Mouse (Mus musculus): Measurements from ENCODE around the gene Hoxa2. TPM values are rescaled to one million over a fixed set of nuclear protein-coding genes. Genes with fewer than 3 reads are reported as not detected.

Gene Hoxa2
- polyA plus RNA-seq, 1 experiment from 2014 or later: 68.1 TPM

DNA sequence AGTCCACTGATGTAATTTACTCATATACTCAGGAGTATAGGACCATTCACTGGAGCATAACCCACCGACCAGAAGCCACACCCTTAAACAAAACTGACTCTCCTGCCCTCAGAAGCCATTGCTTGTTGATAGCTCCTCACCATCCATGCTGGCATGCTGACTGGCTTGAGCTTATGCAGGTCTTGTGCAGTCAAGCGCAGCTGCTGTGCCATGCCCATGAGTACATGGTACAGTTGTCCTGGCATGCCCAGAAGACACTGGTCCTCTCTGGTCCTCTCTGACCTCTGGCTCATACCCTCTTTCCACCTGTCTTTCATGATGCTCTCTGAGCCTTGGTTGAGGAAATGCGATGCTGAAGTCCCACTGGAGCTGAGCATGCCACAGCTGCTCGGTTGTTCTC, 41.0 kb downstream of the Hoxa2 start:
- no peaks in the 10 kb centered on the region for H3K9me3 ChIP-seq (ENCODE audit: control insufficient read depth, low read length)
- no peaks in the 10 kb centered on the region for H3K36me3 ChIP-seq (ENCODE audit: control insufficient read depth, insufficient read depth, low read length)
- DNase-seq (ENCODE audit: low spot score) (no peak), ATAC-seq (ENCODE audit: low FRiP score) (no peak)
- H3K9ac ChIP-seq (ENCODE audit: low read depth, low read length): no peak overlapping the region
- no peak overlapping the region for H3K4me2 ChIP-seq (replicated peaks; ENCODE audit: low read depth, low read length)
- no peak overlapping the region for H3K4me3 ChIP-seq (ENCODE audit: low read depth, low read length)
- H3K4me1 ChIP-seq (replicated peaks; ENCODE audit: control insufficient read depth, insufficient read depth, low read length): no peaks in the 10 kb centered on the region
- no peak overlapping the region for H3K27ac ChIP-seq (ENCODE audit: low read depth, low read length)
- H3K27me3 ChIP-seq (ENCODE audit: control insufficient read depth, insufficient read depth, low read length): no peaks in the 10 kb centered on the region
- 88% methylated on average over 4 of the region's 4 CpGs for WGBS

- no peak overlapping the region for H3K9ac ChIP-seq (ENCODE audit: low read depth, low read length)
- no peaks in the 10 kb centered on the region for H3K9me3 ChIP-seq (ENCODE audit: control insufficient read depth, low read length)
- H3K4me1 ChIP-seq (replicated peaks; ENCODE audit: control insufficient read depth, insufficient read depth, low read length): no peaks in the 10 kb centered on the region
- H3K4me2 ChIP-seq (replicated peaks; ENCODE audit: low read depth, low read length): no peak overlapping the region
- no peak overlapping the region for H3K27ac ChIP-seq (ENCODE audit: low read depth, low read length)
- ATAC-seq (ENCODE audit: low FRiP score) (no peak), DNase-seq (ENCODE audit: low spot score) (no peak)
- H3K4me3 ChIP-seq (ENCODE audit: low read depth, low read length): no peak overlapping the region
- no peaks in the 10 kb centered on the region for H3K36me3 ChIP-seq (ENCODE audit: control insufficient read depth, insufficient read depth, low read length)
- 65% methylated on average over 3 of the region's 3 CpGs for WGBS
- H3K27me3 ChIP-seq (ENCODE audit: control insufficient read depth, insufficient read depth, low read length): no peaks in the 10 kb centered on the region
Measured at GRCm38 (mm10) chr6:52121173-52121572, 43.5 kb downstream of the Hoxa2 start.

DNA sequence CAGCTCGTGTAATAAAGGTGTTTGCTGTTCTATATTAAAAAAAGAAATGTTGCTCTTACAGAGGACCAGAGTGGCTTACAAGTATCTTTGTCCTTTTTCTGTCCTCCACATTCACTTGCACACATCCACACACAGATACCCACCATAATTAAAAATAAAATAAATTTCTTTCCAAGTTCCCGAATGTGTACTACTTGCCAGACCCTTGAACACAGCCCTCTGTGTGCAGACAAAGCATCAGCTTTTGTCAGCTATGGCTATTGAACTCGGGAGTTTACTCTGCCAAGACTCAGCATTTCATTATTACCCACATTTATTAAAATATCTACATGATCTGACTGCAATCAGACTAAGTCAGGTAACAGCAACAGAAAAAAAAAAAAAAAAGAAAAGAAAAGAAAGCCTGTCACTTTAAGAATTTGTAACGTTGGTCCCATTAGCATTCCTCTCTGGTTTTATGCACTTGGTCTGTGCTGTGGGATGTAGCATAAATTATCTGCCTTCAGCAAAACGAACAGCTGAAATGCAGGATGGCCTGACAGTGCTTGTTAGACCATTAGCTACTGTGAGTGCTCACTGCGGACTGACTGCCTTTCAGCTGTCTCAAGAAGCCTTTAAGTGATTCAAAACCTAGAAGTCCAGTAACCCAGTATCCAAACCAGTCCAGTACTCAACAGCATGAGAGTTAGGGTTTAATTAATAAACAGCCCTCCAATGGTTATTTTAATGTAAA, 45.6 kb downstream of the Hoxa2 start:
- Histone ChIP-seq H3K4me2 (replicated peaks; ENCODE audit: low read depth, low read length) (no peak overlapping the region), H3K27me3 (ENCODE audit: control insufficient read depth, insufficient read depth, low read length) (no peaks in the 10 kb centered on the region), H3K36me3 (ENCODE audit: control insufficient read depth, insufficient read depth, low read length) (no peaks in the 10 kb centered on the region), H3K27ac (ENCODE audit: low read depth, low read length) (no peak overlapping the region), H3K9me3 (ENCODE audit: control insufficient read depth, low read length) (no peaks in the 10 kb centered on the region), H3K9ac (ENCODE audit: low read depth, low read length) (no peak overlapping the region), H3K4me3 (ENCODE audit: low read depth, low read length) (no peak overlapping the region), H3K4me1 (replicated peaks; ENCODE audit: control insufficient read depth, insufficient read depth, low read length) (no peaks in the 10 kb centered on the region)
- ATAC-seq (ENCODE audit: low FRiP score) (peak; percentile 84), DNase-seq (ENCODE audit: low spot score) (peak; percentile 49)
- WGBS: 28% methylated on average over 6 of the region's 6 CpGs

DNA sequence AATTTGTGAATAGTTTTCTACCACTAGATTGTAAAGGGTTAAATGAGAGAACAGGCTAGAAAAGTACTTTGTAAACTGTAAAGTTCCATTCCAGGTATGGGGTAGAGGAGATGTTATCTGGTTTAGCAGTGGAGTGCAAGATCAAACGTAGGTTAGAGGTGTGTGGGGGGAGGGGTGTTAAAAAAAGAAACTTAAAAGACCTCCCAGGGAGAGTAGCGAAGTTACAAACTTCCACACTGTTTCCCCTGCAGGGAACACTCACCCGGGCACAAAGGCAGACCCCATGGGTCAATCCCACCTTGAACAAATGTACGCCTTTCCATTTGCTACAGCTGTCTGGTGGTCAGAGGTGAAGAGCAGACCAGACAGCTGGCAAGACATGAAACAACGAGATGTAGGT, 48.7 kb downstream of the Hoxa2 start:
- 9% methylated on average over 5 of the region's 5 CpGs for WGBS
- H3K36me3 ChIP-seq (ENCODE audit: control insufficient read depth, insufficient read depth, low read length): no peaks in the 10 kb centered on the region
- no peak for DNase-seq (ENCODE audit: low spot score)

More for the DNA sequence above, 48.7 kb downstream of the Hoxa2 start:
- H3K9me3 ChIP-seq (ENCODE audit: control insufficient read depth, low read length): no peaks in the 10 kb centered on the region
- H3K9ac ChIP-seq (ENCODE audit: low read depth, low read length): no peak overlapping the region
- no peaks in the 10 kb centered on the region for H3K27me3 ChIP-seq (ENCODE audit: control insufficient read depth, insufficient read depth, low read length)
- H3K4me1 ChIP-seq (replicated peaks; ENCODE audit: control insufficient read depth, insufficient read depth, low read length): no peaks in the 10 kb centered on the region
- no peak overlapping the region for H3K4me3 ChIP-seq (ENCODE audit: low read depth, low read length)
- H3K27ac ChIP-seq (ENCODE audit: low read depth, low read length): no peak overlapping the region
- H3K4me2 ChIP-seq (replicated peaks; ENCODE audit: low read depth, low read length): no peak overlapping the region
- no peak for ATAC-seq (ENCODE audit: low FRiP score)

Other genes starting within 250 kb of the Hoxa2 start
- gene Skap2, start 152.3 kb downstream of the Hoxa2 start, polyA plus RNA-seq (2014; fragmentation: Nextera tagmentation; extraction: Ambion mirVana): 29.0 and 30.9 TPM in 2 replicates
- 4.0 and 4.1 TPM in 2 replicates for gene Hoxa1, start 6.5 kb downstream of the Hoxa2 start, polyA plus RNA-seq (2014; fragmentation: Nextera tagmentation; extraction: Ambion mirVana)
- gene 5730596B20Rik, start 12.7 kb upstream of the Hoxa2 start, polyA plus RNA-seq (2014; fragmentation: Nextera tagmentation; extraction: Ambion mirVana): 4.9 and 5.4 TPM in 2 replicates
- gene Hoxa4, start 26.9 kb upstream of the Hoxa2 start, polyA plus RNA-seq (2014; fragmentation: Nextera tagmentation; extraction: Ambion mirVana): 11.9 and 12.8 TPM in 2 replicates
- gene Hoxa5, start 39.8 kb upstream of the Hoxa2 start, polyA plus RNA-seq (2014; fragmentation: Nextera tagmentation; extraction: Ambion mirVana): 23.8 and 39.3 TPM in 2 replicates
- gene Hoxa6, start 43.9 kb upstream of the Hoxa2 start, polyA plus RNA-seq (2014; fragmentation: Nextera tagmentation; extraction: Ambion mirVana): 2.1 and 11.6 TPM in 2 replicates
- gene Hoxa3, start 48.5 kb upstream of the Hoxa2 start, polyA plus RNA-seq (2014; fragmentation: Nextera tagmentation; extraction: Ambion mirVana): 13.3 and 14.2 TPM in 2 replicates
- gene Gm28308, start 48.5 kb upstream of the Hoxa2 start, polyA plus RNA-seq (2014; fragmentation: Nextera tagmentation; extraction: Ambion mirVana): not detected in 2 replicates
- 0.34 and 1.9 TPM in 2 replicates for gene Hoxa7, start 57.0 kb upstream of the Hoxa2 start, polyA plus RNA-seq (2014; fragmentation: Nextera tagmentation; extraction: Ambion mirVana)
- gene Hoxa9, start 66.3 kb upstream of the Hoxa2 start, polyA plus RNA-seq (2014; fragmentation: Nextera tagmentation; extraction: Ambion mirVana): 0.25 and 1.1 TPM in 2 replicates
- not detected in 2 replicates for gene Hoxa10, start 76.0 kb upstream of the Hoxa2 start, polyA plus RNA-seq (2014; fragmentation: Nextera tagmentation; extraction: Ambion mirVana)
- gene Hoxa11, start 81.0 kb upstream of the Hoxa2 start, polyA plus RNA-seq (2014; fragmentation: Nextera tagmentation; extraction: Ambion mirVana): not detected in 2 replicates
- not detected in 2 replicates for gene Hoxa13, start 96.0 kb upstream of the Hoxa2 start, polyA plus RNA-seq (2014; fragmentation: Nextera tagmentation; extraction: Ambion mirVana)
- 5.2 and 5.9 TPM in 2 replicates for gene Evx1, start 148.7 kb upstream of the Hoxa2 start, polyA plus RNA-seq (2014; fragmentation: Nextera tagmentation; extraction: Ambion mirVana)